Mouse (Mus musculus): ENCODE results near the gene Mybphl. TPM values are rescaled to one million over a fixed set of nuclear protein-coding genes. Genes with fewer than 3 reads are reported as not detected.

Gene Mybphl
- total and polyA plus RNA-seq, 2 experiments from 2014 or later = not detected

GRCm38 (mm10) chr3:108413634-108414360 lies 49.1 kb downstream of the Mybphl start:
- Histone ChIP-seq H3K4me3 (ENCODE audit: low read depth, low read length) (no peak overlapping the region), H3K9ac (no peak overlapping the region), H3K27ac (ENCODE audit: low read depth, low read length) (no peak overlapping the region), H3K9me3 (ENCODE audit: low read length) (0 out of 2 replicates have a peak, but pooled peaks cover 6% of the 10 kb centered on the region), H3K27me3 (ENCODE audit: insufficient read depth, low read length) (no peaks in the 10 kb centered on the region), H3K4me1 (ENCODE audit: insufficient read depth) (peaks cover 38% of the 10 kb centered on the region), H3K36me3 (ENCODE audit: insufficient read depth) (peaks cover 22% of the 10 kb centered on the region), H3K4me2 (ENCODE audit: low read depth) (no peak overlapping the region)
- ATAC-seq (no peak), DNase-seq (no peak)
- 97% methylated on average over 35 of the region's 35 CpGs for WGBS
- TF ChIP-seq CTCF (IDR thresholded peaks at IDR 0.05; ENCODE audit: low read depth) = no peak

DNA sequence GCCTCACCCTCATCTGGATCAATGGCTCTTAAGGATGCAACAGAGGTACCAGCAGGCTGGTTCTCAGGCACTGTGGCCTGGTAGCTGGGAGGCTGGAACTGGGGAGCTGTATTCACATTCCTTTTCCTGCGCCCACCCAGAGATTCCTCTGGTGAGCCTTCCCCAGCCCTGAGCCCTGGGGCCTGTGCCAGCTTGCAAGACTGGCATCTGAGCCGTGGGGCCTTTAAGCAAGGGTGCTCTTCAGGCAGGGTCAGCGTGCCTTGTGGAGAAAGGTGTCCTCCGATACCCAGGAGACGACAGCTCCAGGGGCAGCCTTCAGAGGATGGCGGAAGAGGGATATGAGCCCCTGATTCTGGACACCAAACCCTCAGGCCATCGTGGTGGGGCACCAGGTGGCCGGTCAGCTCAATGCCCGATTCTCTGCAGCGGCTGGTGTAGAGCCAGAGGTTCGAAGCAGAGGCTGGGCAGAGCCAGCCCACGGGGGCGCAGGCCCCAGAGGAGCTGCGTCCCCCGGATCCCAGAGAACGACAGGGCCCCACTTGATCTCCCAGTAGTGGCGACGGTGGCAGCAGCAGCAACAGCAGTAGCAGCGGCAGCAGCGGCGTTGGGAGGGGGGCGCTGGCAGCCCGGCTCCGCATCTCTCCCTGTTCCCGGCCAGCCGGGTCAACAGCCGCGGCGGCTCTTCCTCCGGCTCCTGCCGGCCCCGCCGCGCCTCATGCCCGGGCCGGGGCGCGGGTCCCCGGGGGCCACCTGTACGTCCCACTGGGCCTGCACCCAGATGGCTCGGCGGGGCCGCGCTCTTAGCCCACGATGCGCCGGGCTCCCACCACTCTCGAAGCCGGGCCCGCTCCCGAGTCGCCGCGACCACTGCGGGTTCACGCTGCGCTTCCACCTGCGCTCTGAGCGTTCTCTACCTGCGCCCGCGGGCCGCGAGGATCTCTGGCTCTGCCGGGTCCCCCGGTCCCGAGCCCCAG lies 50.4 kb downstream of the Mybphl start, which contains the start of gene Celsr2:
Celsr2 (minus strand) TSS at position 696 of the 974 bp plus-strand sequence.
- H3K4me2 ChIP-seq (ENCODE audit: low read depth) = peak within 1 kb of the TSS; percentile 91
- H3K36me3 ChIP-seq (ENCODE audit: insufficient read depth) = peaks cover 22% of the 10 kb centered on the region
- ATAC-seq = peak; percentile 57
- no peaks in the 10 kb centered on the region for H3K27me3 ChIP-seq (ENCODE audit: insufficient read depth, low read length)
- no peak for TF ChIP-seq CTCF (IDR thresholded peaks at IDR 0.05; ENCODE audit: low read depth)
- H3K4me1 ChIP-seq (ENCODE audit: insufficient read depth) = peaks cover 28% of the 10 kb centered on the region
- H3K27ac ChIP-seq (ENCODE audit: low read depth, low read length) = peak within 1 kb of the TSS; percentile 93
- 7% methylated on average over 57 of the region's 67 CpGs for WGBS
- 0 out of 2 replicates have a peak, but pooled peaks cover 6% of the 10 kb centered on the region for H3K9me3 ChIP-seq (ENCODE audit: low read length)
- peak within 1 kb of the TSS; percentile 79 for H3K4me3 ChIP-seq (ENCODE audit: low read depth, low read length)
- peak; percentile 68 for DNase-seq
- H3K9ac ChIP-seq = peak within 1 kb of the TSS; percentile 93

DNA sequence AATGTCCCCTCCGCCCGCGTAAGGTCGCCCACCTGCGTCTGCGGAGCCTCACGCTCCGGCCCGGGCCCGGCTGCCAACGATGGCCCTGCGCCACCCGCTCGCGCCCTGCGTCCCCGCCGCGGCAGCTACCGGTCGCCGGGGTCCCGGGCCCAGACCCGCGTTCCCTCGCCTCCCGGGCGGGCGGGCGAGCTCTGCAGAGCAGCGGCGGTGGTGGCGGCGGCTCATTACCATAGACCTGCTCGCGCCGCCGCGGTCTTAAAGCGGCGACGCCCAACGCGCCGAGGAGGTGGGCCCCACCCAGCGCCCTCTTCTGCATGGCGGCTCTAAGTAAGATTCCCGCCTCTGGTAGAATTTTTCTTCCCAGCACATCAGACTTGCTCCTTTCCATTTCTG lies 51.1 kb downstream of the Mybphl start:
- peak; percentile 92 for ATAC-seq
- H3K36me3 ChIP-seq (ENCODE audit: insufficient read depth) = peaks cover 22% of the 10 kb centered on the region

GRCm38 (mm10) chr3:108423006-108423405 lies 58.3 kb downstream of the Mybphl start:
- H3K4me3 ChIP-seq (ENCODE audit: low read depth, low read length) = no peak overlapping the region
- no peak for TF ChIP-seq CTCF (IDR thresholded peaks at IDR 0.05; ENCODE audit: low read depth)

More for the DNA sequence above, 51.1 kb downstream of the Mybphl start:
- Histone ChIP-seq H3K27me3 (ENCODE audit: insufficient read depth, low read length) (no peaks in the 10 kb centered on the region), H3K9me3 (ENCODE audit: low read length) (0 out of 2 replicates have a peak, but pooled peaks cover 6% of the 10 kb centered on the region), H3K4me2 (ENCODE audit: low read depth) (peak overlapping the region; percentile 91), H3K4me3 (ENCODE audit: low read depth, low read length) (peak overlapping the region; percentile 79), H3K4me1 (ENCODE audit: insufficient read depth) (peaks cover 22% of the 10 kb centered on the region), H3K9ac (peak overlapping the region; percentile 93), H3K27ac (ENCODE audit: low read depth, low read length) (peak overlapping the region; percentile 93)
- WGBS = 2% methylated on average over 45 of the region's 48 CpGs
- TF ChIP-seq CTCF (IDR thresholded peaks at IDR 0.05; ENCODE audit: low read depth) = peak; percentile 32
- DNase-seq = peak; percentile 95

DNA sequence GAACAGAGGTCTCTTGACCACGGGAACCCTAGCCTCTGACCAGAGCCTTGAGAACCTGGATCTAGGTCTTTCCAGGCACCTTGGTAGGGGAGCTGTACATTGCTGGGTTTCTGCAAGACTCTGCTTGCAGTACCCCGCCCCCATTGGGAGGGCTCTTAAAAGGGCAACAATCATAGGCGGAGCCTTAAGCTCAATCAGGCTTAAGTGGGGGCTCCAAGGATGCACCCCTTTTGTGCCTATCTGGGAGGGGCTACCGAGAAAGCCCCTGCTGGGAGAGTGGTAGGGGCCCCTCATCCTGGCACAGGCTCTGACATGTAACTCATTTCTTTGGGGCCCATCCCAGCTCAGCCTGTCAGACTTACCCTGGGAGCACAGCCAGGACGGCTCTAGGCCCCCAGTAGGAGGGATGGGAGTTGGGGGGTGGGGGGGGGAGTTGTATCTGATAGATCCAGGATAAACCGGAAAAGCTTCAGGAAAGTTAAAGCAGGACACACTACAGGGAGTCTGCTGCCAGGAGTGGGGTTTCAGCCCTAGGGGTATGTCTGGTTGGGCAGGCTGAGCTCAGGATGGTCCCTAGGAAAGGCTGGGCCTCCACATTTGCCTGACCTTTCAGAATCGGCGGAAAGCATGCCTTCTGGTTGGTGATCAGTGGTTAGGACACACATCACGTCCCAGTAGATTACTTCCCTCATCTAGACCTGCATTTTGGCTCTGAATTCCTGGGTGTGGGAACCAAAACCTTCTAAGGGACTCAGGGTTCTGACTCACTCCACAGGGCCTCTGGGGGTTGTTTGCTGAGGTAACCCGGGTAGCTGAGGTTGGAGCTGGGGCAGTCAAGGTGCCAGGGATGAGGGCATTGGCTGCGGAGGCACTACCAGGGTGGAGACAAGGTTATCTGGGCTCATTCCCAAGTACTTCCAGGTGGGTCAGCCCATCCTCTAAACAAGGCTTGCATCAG lies 59.4 kb downstream of the Mybphl start:
- peak overlapping the region; percentile 57 for H3K27ac ChIP-seq (ENCODE audit: low read depth, low read length)
- peak overlapping the region; percentile 28 for H3K9ac ChIP-seq
- 0 out of 2 replicates have a peak overlapping the region, but pooled peaks have one; percentile 17 for H3K4me3 ChIP-seq (ENCODE audit: low read depth, low read length)
- 18% methylated on average over 11 of the region's 11 CpGs for WGBS
- H3K27me3 ChIP-seq (ENCODE audit: insufficient read depth, low read length) = no peaks in the 10 kb centered on the region
- DNase-seq = peak; percentile 83
- no peaks in the 10 kb centered on the region for H3K9me3 ChIP-seq (ENCODE audit: low read length)
- peak; percentile 85 for ATAC-seq
- peaks cover 41% of the 10 kb centered on the region for H3K36me3 ChIP-seq (ENCODE audit: insufficient read depth)
- no peak for TF ChIP-seq CTCF (IDR thresholded peaks at IDR 0.05; ENCODE audit: low read depth)
- peak overlapping the region; percentile 48 for H3K4me2 ChIP-seq (ENCODE audit: low read depth)
- H3K4me1 ChIP-seq (ENCODE audit: insufficient read depth) = peaks cover 14% of the 10 kb centered on the region

More at GRCm38 (mm10) chr3:108423006-108423405, 58.3 kb downstream of the Mybphl start:
- WGBS = 27% methylated on average over 6 of the region's 6 CpGs
- peaks cover 30% of the 10 kb centered on the region for H3K36me3 ChIP-seq (ENCODE audit: insufficient read depth)
- ATAC-seq (peak; percentile 40), DNase-seq (peak; percentile 65)
- H3K9me3 ChIP-seq (ENCODE audit: low read length) = no peaks in the 10 kb centered on the region
- H3K9ac ChIP-seq = no peak overlapping the region
- H3K27me3 ChIP-seq (ENCODE audit: insufficient read depth, low read length) = no peaks in the 10 kb centered on the region
- peaks cover 14% of the 10 kb centered on the region for H3K4me1 ChIP-seq (ENCODE audit: insufficient read depth)
- peak overlapping the region; percentile 50; the same call in 1 of the 2 replicates for H3K27ac ChIP-seq (ENCODE audit: low read depth, low read length)
- H3K4me2 ChIP-seq (ENCODE audit: low read depth) = peak overlapping the region; percentile 48; the same call in 1 of the 2 replicates

All from forebrain, postnatal 0 days (tissue).